Mouse (Mus musculus) hindbrain, embryonic 14.5 days (tissue): Measurements from ENCODE around the gene Tlr7. TPM values are rescaled to one million over a fixed set of nuclear protein-coding genes. Genes with fewer than 3 reads are reported as not detected.
"Not testable (repeated sequence)": the region's sequence is repeated elsewhere in the genome, so short reads cannot be mapped to it uniquely, and the experiment has no call there.

Experiments
- ATAC-seq: fragments of 200-750 bp; cut with Nextera tagmentation; 2 replicates; pipeline ENCODE4 v1.8.0; 2017; ENCODE audit warnings: moderate number of reproducible peaks, mild to moderate bottlenecking, moderate TSS enrichment, moderate library complexity; ENCODE audit not compliant: low FRiP score
- DNase-seq: peaks from one replicate; pipeline ENCODE4 v3.0.0-alpha.2; 2015; ENCODE audit warnings: low spot score
- H3K27ac ChIP-seq: fragments of 300-500 bp; sonication (generic); 2 replicates; pipeline ENCODE4 v1.5.1; 2014; ENCODE audit warnings: mild to moderate bottlenecking, moderate library complexity
- H3K27me3 ChIP-seq: fragments of 300-500 bp; sonication (generic); 2 replicates; pipeline ENCODE4 v1.6.1; 2014; ENCODE audit warnings: mild to moderate bottlenecking, low read length, mixed read lengths; ENCODE audit not compliant: control insufficient read depth, insufficient read depth
- H3K36me3 ChIP-seq: fragments of 300-500 bp; sonication (generic); replicated peaks from 2 replicates; pipeline ENCODE4 v1.6.1; 2014; ENCODE audit not compliant: control insufficient read depth, insufficient read depth
- H3K4me1 ChIP-seq: fragments of 300-500 bp; sonication (generic); replicated peaks from 2 replicates; pipeline ENCODE4 v1.6.1; 2014; ENCODE audit warnings: antibody characterized with exemption, low read length, mixed read lengths; ENCODE audit not compliant: control insufficient read depth, insufficient read depth
- H3K4me2 ChIP-seq: fragments of 300-500 bp; sonication (generic); replicated peaks from 2 replicates; pipeline ENCODE4 v1.6.1; 2014; ENCODE audit warnings: mild to moderate bottlenecking, moderate library complexity
- H3K4me3 ChIP-seq: fragments of 300-500 bp; sonication (generic); replicated peaks from 2 replicates; pipeline ENCODE4 v1.5.1; 2014; ENCODE audit warnings: mild to moderate bottlenecking, low read length
- H3K9ac ChIP-seq: fragments of 300-500 bp; sonication (generic); 2 replicates; pipeline ENCODE4 v1.6.1; 2014
- H3K9me3 ChIP-seq: fragments of 300-500 bp; sonication (generic); 2 replicates; pipeline ENCODE4 v1.6.1; 2016; ENCODE audit warnings: low read length; ENCODE audit not compliant: control insufficient read depth
- whole genome bisulfite sequencing: fragments of 180-500 bp; shearing (Covaris S2); extraction: QIAGEN DNeasy Blood & Tissue Kit; methylation state at CpG from one replicate; pipeline ENCODE4 v1.1.7; 2014; 5-methylcytosine and 5-hydroxymethylcytosine counted together
- polyA plus RNA-seq: library from polyadenylated mRNA; unstranded; fragments of >200 nt; fragmentation: Nextera tagmentation; extraction: Ambion mirVana; gene quantifications from 2 replicates; pipeline ENCODE4 v1.2.1, GENCODE M21; 2014

The Tlr7 gene
- polyA plus RNA-seq, 1 experiment from 2014 or later, result 0.91 TPM

DNA sequence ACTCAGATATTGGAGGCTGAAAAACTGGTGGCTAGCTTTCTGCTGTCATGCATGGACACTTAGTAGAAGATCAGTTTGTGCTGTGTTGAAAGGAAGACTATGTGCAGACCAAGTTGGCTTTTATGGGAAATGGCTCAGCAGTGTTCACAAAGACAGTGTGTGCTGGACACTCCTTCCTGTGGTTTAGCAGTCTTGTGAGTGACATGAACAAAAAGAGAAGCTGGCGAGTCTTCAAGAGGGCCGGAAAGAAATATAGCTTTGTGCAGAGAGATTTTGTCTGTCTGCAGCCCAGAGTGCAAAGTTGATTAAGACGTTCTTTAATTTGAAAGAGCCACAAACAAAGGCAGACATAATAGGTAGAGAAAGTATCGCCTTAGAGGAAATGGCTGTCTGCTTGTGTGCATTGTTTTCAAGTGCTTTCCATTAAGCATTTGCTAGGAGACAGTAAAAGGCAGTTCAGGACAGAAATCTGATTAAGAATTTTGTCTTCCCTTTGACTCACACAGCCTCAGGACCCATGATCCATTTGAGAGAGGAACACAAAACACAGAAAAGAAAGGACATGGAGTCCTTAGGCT is 11.4 kb downstream of the Tlr7 start:
- Histone ChIP-seq H3K27ac (no peak overlapping the region), H3K4me3 (no peak overlapping the region)
- 39% methylated on average over 4 of the region's 4 CpGs for WGBS

DNA sequence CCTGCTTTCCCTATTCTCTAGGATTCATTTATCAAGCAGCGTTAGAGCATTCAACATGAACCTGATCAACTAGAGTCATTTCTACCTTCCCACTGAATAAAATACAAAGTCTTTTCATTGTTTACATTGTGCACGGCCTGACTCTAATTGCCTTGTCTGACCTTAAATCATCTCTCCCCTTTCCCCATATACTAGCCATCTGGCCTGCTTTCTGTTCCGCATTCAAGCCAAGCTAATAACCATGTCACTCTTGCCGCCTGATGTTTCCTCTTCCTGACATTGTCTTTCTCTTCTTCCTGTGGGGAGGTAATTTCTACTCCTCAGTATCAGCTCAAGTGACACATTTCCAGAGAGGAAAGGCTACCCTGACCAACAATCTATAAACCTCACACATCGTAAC is 14.6 kb downstream of the Tlr7 start:
- DNase-seq (no peak), ATAC-seq (no peak)
- Histone ChIP-seq H3K9ac (no peak overlapping the region), H3K27ac (no peak overlapping the region), H3K36me3 (no peaks in the 10 kb centered on the region), H3K4me1 (no peaks in the 10 kb centered on the region), H3K4me2 (no peak overlapping the region), H3K27me3 (peaks cover 29% of the 10 kb centered on the region), H3K9me3 (no peaks in the 10 kb centered on the region), H3K4me3 (no peak overlapping the region)
- 39% methylated on average over 5 of the region's 5 CpGs for WGBS

More for the DNA sequence above, 11.4 kb downstream of the Tlr7 start:
- ATAC-seq (peak; percentile 43; the same call in 1 of the 2 replicates), DNase-seq (no peak)
- H3K4me1 ChIP-seq, result no peaks in the 10 kb centered on the region
- H3K36me3 ChIP-seq, result no peaks in the 10 kb centered on the region
- H3K9ac ChIP-seq, result no peak overlapping the region
- no peak overlapping the region for H3K4me2 ChIP-seq
- no peaks in the 10 kb centered on the region for H3K9me3 ChIP-seq
- H3K27me3 ChIP-seq, result peaks cover 28% of the 10 kb centered on the region

GRCm38 (mm10) chrX:167315093-167315726 is 15.1 kb downstream of the Tlr7 start:
- Histone ChIP-seq H3K27ac (no peak overlapping the region), H3K36me3 (no peaks in the 10 kb centered on the region), H3K9me3 (no peaks in the 10 kb centered on the region), H3K9ac (no peak overlapping the region), H3K4me2 (no peak overlapping the region), H3K27me3 (peaks cover 25% of the 10 kb centered on the region), H3K4me3 (no peak overlapping the region), H3K4me1 (no peaks in the 10 kb centered on the region)
- whole genome bisulfite sequencing, result 54% methylated on average over 4 of the region's 4 CpGs
- DNase-seq, result no peak
- ATAC-seq, result no peak

DNA sequence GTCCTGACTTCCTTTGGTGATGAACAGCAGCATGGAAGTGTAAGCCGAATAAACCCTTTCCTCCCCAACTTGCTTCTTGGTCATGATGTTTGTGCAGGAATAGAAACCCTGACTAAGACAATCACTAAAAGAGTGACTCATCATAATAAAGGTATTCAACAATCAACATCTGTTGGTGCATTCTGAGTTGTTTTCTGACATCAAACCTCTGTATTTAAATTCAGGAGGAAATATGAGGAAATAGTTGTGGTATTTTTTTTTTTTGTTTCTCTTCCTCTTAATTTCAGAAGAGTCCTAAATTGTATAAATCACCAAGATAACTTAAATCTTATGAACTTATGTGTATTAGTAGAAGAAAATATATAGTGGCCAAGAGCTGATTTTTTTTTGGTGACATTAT is 28.3 kb downstream of the Tlr7 start:
- not testable (repeated sequence) for ATAC-seq, H3K4me3 ChIP-seq, H3K27ac ChIP-seq, H3K36me3 ChIP-seq, H3K4me1 ChIP-seq, H3K4me2 ChIP-seq, DNase-seq, H3K9me3 ChIP-seq, H3K9ac ChIP-seq
- 0 out of 2 replicates have a peak, but pooled peaks cover 10% of the 10 kb centered on the region for H3K27me3 ChIP-seq
- WGBS, result no CpG with 5 or more reads among the region's 1 CpGs

GRCm38 (mm10) chrX:167276953-167277352 is 53.4 kb downstream of the Tlr7 start:
- Histone ChIP-seq H3K9ac (no peak overlapping the region), H3K27me3 (0 out of 2 replicates have a peak, but pooled peaks cover 5% of the 10 kb centered on the region), H3K4me3 (no peak overlapping the region), H3K27ac (no peak overlapping the region), H3K9me3 (no peaks in the 10 kb centered on the region), H3K36me3 (no peaks in the 10 kb centered on the region), H3K4me2 (0 out of 2 replicates have a peak overlapping the region, but pooled peaks have one; percentile 12), H3K4me1 (no peaks in the 10 kb centered on the region)
- ATAC-seq (no peak), DNase-seq (peak; percentile 72)
- 20% methylated on average over 9 of the region's 9 CpGs for WGBS

GRCm38 (mm10) chrX:167276551-167276950 is 53.8 kb downstream of the Tlr7 start:
- WGBS, result 61% methylated on average over 10 of the region's 10 CpGs

GRCm38 (mm10) chrX:167264086-167264485 is 66.3 kb downstream of the Tlr7 start, which contains the start of gene Tlr8:
Gene Tlr8, minus strand, starts transcription at chrX:167264329.
- Histone ChIP-seq H3K27ac (no peak within 1 kb of the TSS), H3K4me2 (no peak within 1 kb of the TSS), H3K9me3 (no peaks in the 10 kb centered on the region), H3K27me3 (peaks cover 10% of the 10 kb centered on the region; the same call in 1 of the 2 replicates), H3K4me1 (no peaks in the 10 kb centered on the region), H3K36me3 (no peaks in the 10 kb centered on the region), H3K4me3 (no peak within 1 kb of the TSS), H3K9ac (no peak within 1 kb of the TSS)
- DNase-seq (no peak), ATAC-seq (no peak)
- 84% methylated on average over 4 of the region's 4 CpGs for WGBS

More at GRCm38 (mm10) chrX:167276551-167276950, 53.8 kb downstream of the Tlr7 start:
- Histone ChIP-seq H3K27me3 (0 out of 2 replicates have a peak, but pooled peaks cover 5% of the 10 kb centered on the region), H3K4me1 (no peaks in the 10 kb centered on the region), H3K36me3 (no peaks in the 10 kb centered on the region), H3K27ac (no peak overlapping the region), H3K4me2 (0 out of 2 replicates have a peak overlapping the region, but pooled peaks have one; percentile 12), H3K9me3 (no peaks in the 10 kb centered on the region), H3K4me3 (no peak overlapping the region), H3K9ac (no peak overlapping the region)
- ATAC-seq (no peak), DNase-seq (no peak)

DNA sequence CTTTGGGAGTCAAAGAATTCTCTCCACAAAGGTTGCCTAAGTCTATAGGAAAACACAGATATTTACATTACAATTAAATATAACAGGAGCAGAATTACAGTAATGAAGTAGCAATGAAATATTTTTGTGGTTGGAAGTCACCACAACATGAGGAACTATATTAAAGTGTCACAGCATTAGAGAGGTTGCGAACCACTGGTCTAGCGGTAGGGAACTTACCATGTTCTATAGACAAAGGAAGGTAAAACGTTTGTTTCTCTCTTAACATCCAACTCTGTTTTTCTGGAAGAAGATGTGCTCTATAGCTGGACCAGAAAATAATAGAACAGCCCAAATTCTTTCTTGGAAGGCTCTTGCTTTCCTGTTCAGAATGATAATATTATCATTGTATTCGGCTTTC is 66.8 kb downstream of the Tlr7 start:
- Histone ChIP-seq H3K27ac (no peak overlapping the region), H3K4me1 (no peaks in the 10 kb centered on the region), H3K36me3 (no peaks in the 10 kb centered on the region), H3K9ac (no peak overlapping the region), H3K4me2 (no peak overlapping the region), H3K27me3 (peaks cover 13% of the 10 kb centered on the region; the same call in 1 of the 2 replicates), H3K4me3 (no peak overlapping the region), H3K9me3 (no peaks in the 10 kb centered on the region)
- DNase-seq (no peak), ATAC-seq (no peak)
- 92% methylated on average over 4 of the region's 4 CpGs for WGBS
